In genomic region chr5:7863047-7863446, GRCm38 (mm10) we compare ENCODE assay signal across 25 mouse cellular contexts.
"Had no signal": no experiment of that assay in that cellular context is flagged by ENCODE, and none has a peak within 500 bp of the region (broad histone marks: within the 10 kb centered on the region; RNA-seq: fewer than 3 reads in every experiment).

No protein-coding gene starts in this region.

- H3K36me3 ChIP-seq: heart, embryonic 10.5 days; heart, embryonic 12.5 days; hindbrain, embryonic 10.5 days; hindbrain, embryonic 12.5 days; limb, embryonic 13.5 days; limb, embryonic 15.5 days; liver, embryonic 12.5 days had no signal

- H3K9me3 ChIP-seq: heart, embryonic 10.5 days; heart, embryonic 12.5 days; hindbrain, embryonic 10.5 days; hindbrain, embryonic 12.5 days; limb, embryonic 13.5 days; limb, embryonic 15.5 days; liver, embryonic 12.5 days had no signal

- H3K4me2 ChIP-seq: heart, embryonic 12.5 days; hindbrain, embryonic 12.5 days; hindbrain, embryonic 14.5 days; limb, embryonic 13.5 days; limb, embryonic 15.5 days; liver, embryonic 12.5 days had no signal

- H3K4me1 ChIP-seq: heart, embryonic 10.5 days; heart, embryonic 12.5 days; hindbrain, embryonic 10.5 days; hindbrain, embryonic 12.5 days; limb, embryonic 13.5 days; limb, embryonic 15.5 days; liver, embryonic 12.5 days had no signal

- H3K9ac ChIP-seq: heart, embryonic 12.5 days; hindbrain, embryonic 12.5 days; hindbrain, embryonic 14.5 days; limb, embryonic 13.5 days; limb, embryonic 15.5 days; liver, embryonic 12.5 days had no signal

- H3K4me3 ChIP-seq: gastrocnemius, adult 2 months; heart, embryonic 10.5 days; heart, embryonic 12.5 days; hindbrain, embryonic 10.5 days; hindbrain, embryonic 12.5 days; limb, embryonic 13.5 days; limb, embryonic 15.5 days; liver, embryonic 12.5 days had no signal

- H3K27me3 ChIP-seq: heart, embryonic 12.5 days; hindbrain, embryonic 12.5 days; limb, embryonic 13.5 days; limb, embryonic 15.5 days; liver, embryonic 12.5 days had no signal

- ATAC-seq: hindbrain, embryonic 16.5 days; inflammation-experienced regulatory T-cells, adult 6 months; intestine, postnatal 0 days; liver, embryonic 12.5 days had no signal

- DNase-seq: gastrocnemius, adult 2 months; gastrocnemius, postnatal 10 days; gastrocnemius, postnatal 25 days; heart, adult 18-20 months; heart, postnatal 10 days; heart, postnatal 4 days; kidney, adult 18-20 months; kidney, adult 8-10 months; kidney, postnatal 10 days; kidney, postnatal 25 days; kidney, postnatal 4 days; layer of hippocampus, adult 9-11 months; layer of hippocampus, postnatal 36 days; left cerebral cortex, postnatal 4 days had no signal

- H3K27ac ChIP-seq: gastrocnemius, adult 2 months; heart, embryonic 10.5 days; hindbrain, embryonic 10.5 days; hindbrain, embryonic 12.5 days; hindbrain, embryonic 14.5 days; limb, embryonic 13.5 days; limb, embryonic 15.5 days; liver, embryonic 12.5 days had no signal
